Mouse (Mus musculus) right cerebral cortex, postnatal 14 days (tissue): Measurements from ENCODE around the gene Gm10799.
A peak's percentile ranks its signal among the peaks of the same experiment; 100 is the strongest.
"Not testable (repeated sequence)": the region's sequence is repeated elsewhere in the genome, so short reads cannot be mapped to it uniquely, and the experiment has no call there.

Experiments used
- DNase-seq: peaks from one replicate; pipeline ENCODE4 v3.0.0; 2022

Gene Gm10799

GRCm38 (mm10) chr2:104068450-104068849 lies at the start of gene Gm10799:
Gene Gm10799 (minus strand): TSS chr2:104068550.
- not testable (repeated sequence) for DNase-seq

GRCm38 (mm10) chr2:104117173-104117572 lies 48.8 kb upstream of the Gm10799 start:
- DNase-seq: not testable (repeated sequence)

- no peak for DNase-seq
Observed at GRCm38 (mm10) chr2:104114898-104115297, 46.5 kb upstream of the Gm10799 start.

- not testable (repeated sequence) for DNase-seq
Observed at GRCm38 (mm10) chr2:104113563-104113962, 45.2 kb upstream of the Gm10799 start.

GRCm38 (mm10) chr2:104111170-104111797 lies 42.9 kb upstream of the Gm10799 start:
- DNase-seq: not testable (repeated sequence)

GRCm38 (mm10) chr2:104110031-104110430 lies 41.7 kb upstream of the Gm10799 start:
- no peak for DNase-seq

GRCm38 (mm10) chr2:104109528-104109927 lies 41.2 kb upstream of the Gm10799 start:
- no peak for DNase-seq

GRCm38 (mm10) chr2:104109021-104109420 lies 40.7 kb upstream of the Gm10799 start:
- not testable (repeated sequence) for DNase-seq

- DNase-seq: no peak
Observed at GRCm38 (mm10) chr2:104104800-104105199, 36.5 kb upstream of the Gm10799 start.

- DNase-seq: no peak
Observed at GRCm38 (mm10) chr2:104099946-104100345, 31.6 kb upstream of the Gm10799 start.

GRCm38 (mm10) chr2:104099231-104099585 lies 30.9 kb upstream of the Gm10799 start:
- no peak for DNase-seq

- no peak for DNase-seq
Observed at GRCm38 (mm10) chr2:104098529-104099230, 30.3 kb upstream of the Gm10799 start.

- not testable (repeated sequence) for DNase-seq
Observed at GRCm38 (mm10) chr2:104097396-104097795, 29.0 kb upstream of the Gm10799 start.

GRCm38 (mm10) chr2:104096796-104097195 lies 28.4 kb upstream of the Gm10799 start:
- DNase-seq: not testable (repeated sequence)

GRCm38 (mm10) chr2:104096256-104096655 lies 27.9 kb upstream of the Gm10799 start:
- DNase-seq: no peak

- DNase-seq: peak; percentile 41
Observed at GRCm38 (mm10) chr2:104095741-104096213, 27.4 kb upstream of the Gm10799 start, which contains the start of gene Cd59a. Gene Cd59a (plus strand): TSS chr2:104095801.

GRCm38 (mm10) chr2:104093305-104093704 lies 25.0 kb upstream of the Gm10799 start:
- DNase-seq: no peak

GRCm38 (mm10) chr2:104087562-104087961 lies 19.2 kb upstream of the Gm10799 start:
- not testable (repeated sequence) for DNase-seq

GRCm38 (mm10) chr2:104084027-104084426 lies 15.7 kb upstream of the Gm10799 start:
- not testable (repeated sequence) for DNase-seq

GRCm38 (mm10) chr2:104082474-104082873 lies 14.1 kb upstream of the Gm10799 start:
- DNase-seq: no peak

GRCm38 (mm10) chr2:104081436-104082050 lies 13.2 kb upstream of the Gm10799 start:
- DNase-seq: not testable (repeated sequence)

GRCm38 (mm10) chr2:104078285-104078684 lies 9.9 kb upstream of the Gm10799 start:
- not testable (repeated sequence) for DNase-seq

- no peak for DNase-seq
Observed at GRCm38 (mm10) chr2:104069704-104070185, 1.4 kb upstream of the Gm10799 start, which contains the start of gene Cd59b. Gene Cd59b (plus strand): TSS chr2:104069849.
